Mouse (Mus musculus) midbrain, embryonic 11.5 days (tissue): Measurements from ENCODE around the gene Lrrn2. TPM values are rescaled to one million over a fixed set of nuclear protein-coding genes. Genes with fewer than 3 reads are reported as not detected.

Source experiments
- ATAC-seq: fragments of 200-750 bp; cut with Nextera tagmentation; 2 replicates; pipeline ENCODE4 v1.8.0; 2017; ENCODE audit warnings: moderate TSS enrichment, moderate library complexity; ENCODE audit not compliant: low FRiP score
- DNase-seq: peaks from one replicate; pipeline ENCODE4 v3.0.0; 2015; ENCODE audit warnings: low spot score; ENCODE audit errors: missing footprints
- H3K27ac ChIP-seq: fragments of 300-500 bp; sonication (generic); 2 replicates; pipeline ENCODE4 v1.5.1; 2014; ENCODE audit warnings: low read depth, low read length
- H3K27me3 ChIP-seq: fragments of 300-500 bp; sonication (generic); 2 replicates; pipeline ENCODE4 v1.6.1; 2014; ENCODE audit warnings: mild to moderate bottlenecking, low read length, moderate library complexity, mixed read lengths; ENCODE audit not compliant: control insufficient read depth, insufficient read depth
- H3K36me3 ChIP-seq: fragments of 300-500 bp; sonication (generic); 2 replicates; pipeline ENCODE4 v1.6.1; 2014; ENCODE audit warnings: mild to moderate bottlenecking, low read length, moderate library complexity, mixed read lengths; ENCODE audit not compliant: control insufficient read depth, insufficient read depth
- H3K4me1 ChIP-seq: fragments of 300-500 bp; sonication (generic); 2 replicates; pipeline ENCODE4 v1.6.1; 2014; ENCODE audit warnings: low read length; ENCODE audit not compliant: control insufficient read depth, insufficient read depth
- H3K4me2 ChIP-seq: fragments of 300-500 bp; sonication (generic); 2 replicates; pipeline ENCODE4 v1.6.1; 2014; ENCODE audit warnings: mild to moderate bottlenecking, moderate library complexity
- H3K4me3 ChIP-seq: fragments of 300-500 bp; sonication (generic); 2 replicates; pipeline ENCODE4 v1.5.1; 2014; ENCODE audit warnings: low read depth, low read length
- H3K9ac ChIP-seq: fragments of 300-500 bp; sonication (generic); 2 replicates; pipeline ENCODE4 v1.6.1; 2014; ENCODE audit warnings: low read length
- H3K9me3 ChIP-seq: fragments of 300-500 bp; sonication (generic); 2 replicates; pipeline ENCODE4 v1.6.1; 2016; ENCODE audit warnings: low read length; ENCODE audit not compliant: control insufficient read depth
- WGBS: fragments of 180-500 bp; shearing (Covaris S2); extraction: QIAGEN DNeasy Blood & Tissue Kit; methylation state at CpG from one replicate; pipeline ENCODE4 v1.1.7; 2014; 5-methylcytosine and 5-hydroxymethylcytosine counted together
- polyA plus RNA-seq: library from polyadenylated mRNA; unstranded; fragments of >200 nt; fragmentation: Nextera tagmentation; extraction: Ambion mirVana; gene quantifications from 2 replicates; pipeline ENCODE4 v1.2.1, GENCODE M21; 2014

Lrrn2 gene
- polyA plus RNA-seq, 1 experiment from 2014 or later, result 9.4 TPM

DNA sequence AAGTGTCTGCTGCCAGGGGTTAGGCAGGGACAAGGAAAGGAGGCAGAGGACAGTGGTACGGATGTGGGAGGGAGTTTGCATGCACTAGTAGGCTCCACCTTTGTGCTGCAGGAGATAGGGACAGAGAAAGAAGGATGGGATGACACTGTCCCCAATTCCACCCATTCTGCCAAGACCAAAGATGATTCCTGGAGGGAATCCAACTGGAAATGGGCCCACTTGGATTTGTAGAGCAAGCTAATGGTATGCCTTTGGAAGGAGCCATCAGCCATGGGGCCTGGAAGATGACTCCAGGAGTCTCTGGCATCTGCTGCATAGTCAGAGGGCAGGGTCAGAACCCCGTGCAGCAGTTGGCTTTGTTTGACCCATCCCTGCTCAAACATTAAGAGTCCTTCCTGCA is 52.3 kb downstream of the Lrrn2 start:
- WGBS, result 85% methylated on average over 2 of the region's 2 CpGs
- H3K9ac ChIP-seq, result no peak overlapping the region
- no peak overlapping the region for H3K4me3 ChIP-seq
- no peak overlapping the region for H3K27ac ChIP-seq
- H3K4me1 ChIP-seq, result peaks cover 6% of the 10 kb centered on the region
- no peaks in the 10 kb centered on the region for H3K36me3 ChIP-seq
- H3K9me3 ChIP-seq, result no peaks in the 10 kb centered on the region
- ATAC-seq, result no peak
- H3K4me2 ChIP-seq, result no peak overlapping the region
- no peak for DNase-seq
- no peaks in the 10 kb centered on the region for H3K27me3 ChIP-seq

DNA sequence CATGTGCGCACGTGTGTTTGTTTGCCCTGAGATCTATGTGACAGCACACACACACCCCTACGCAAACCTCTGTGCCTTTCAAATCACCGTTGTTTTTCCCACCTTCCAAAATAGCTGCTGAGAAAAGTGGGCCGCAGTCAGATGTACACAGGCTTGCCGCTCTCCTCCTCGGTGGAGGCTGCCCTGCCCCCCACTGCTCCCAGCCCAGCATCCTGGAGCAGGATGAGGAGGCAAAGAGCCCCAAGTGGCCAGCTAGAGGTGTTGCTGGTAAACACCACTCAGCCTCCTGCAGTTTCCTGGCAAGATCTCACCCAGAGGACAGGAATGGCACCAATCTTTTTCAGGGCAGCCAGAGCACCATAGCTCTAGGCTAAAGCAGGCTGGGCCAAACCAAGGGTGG is 54.8 kb downstream of the Lrrn2 start:
- peaks cover 3% of the 10 kb centered on the region for H3K4me1 ChIP-seq
- no peak overlapping the region for H3K4me3 ChIP-seq
- H3K36me3 ChIP-seq, result no peaks in the 10 kb centered on the region; the same call in 1 of the 2 replicates
- H3K9ac ChIP-seq, result no peak overlapping the region
- 42% methylated on average over 7 of the region's 7 CpGs for WGBS
- H3K9me3 ChIP-seq, result no peaks in the 10 kb centered on the region
- DNase-seq, result peak; percentile 86
- no peak overlapping the region for H3K27ac ChIP-seq
- no peak overlapping the region for H3K4me2 ChIP-seq
- peak; percentile 77; the same call in 1 of the 2 replicates for ATAC-seq
- no peaks in the 10 kb centered on the region for H3K27me3 ChIP-seq

DNA sequence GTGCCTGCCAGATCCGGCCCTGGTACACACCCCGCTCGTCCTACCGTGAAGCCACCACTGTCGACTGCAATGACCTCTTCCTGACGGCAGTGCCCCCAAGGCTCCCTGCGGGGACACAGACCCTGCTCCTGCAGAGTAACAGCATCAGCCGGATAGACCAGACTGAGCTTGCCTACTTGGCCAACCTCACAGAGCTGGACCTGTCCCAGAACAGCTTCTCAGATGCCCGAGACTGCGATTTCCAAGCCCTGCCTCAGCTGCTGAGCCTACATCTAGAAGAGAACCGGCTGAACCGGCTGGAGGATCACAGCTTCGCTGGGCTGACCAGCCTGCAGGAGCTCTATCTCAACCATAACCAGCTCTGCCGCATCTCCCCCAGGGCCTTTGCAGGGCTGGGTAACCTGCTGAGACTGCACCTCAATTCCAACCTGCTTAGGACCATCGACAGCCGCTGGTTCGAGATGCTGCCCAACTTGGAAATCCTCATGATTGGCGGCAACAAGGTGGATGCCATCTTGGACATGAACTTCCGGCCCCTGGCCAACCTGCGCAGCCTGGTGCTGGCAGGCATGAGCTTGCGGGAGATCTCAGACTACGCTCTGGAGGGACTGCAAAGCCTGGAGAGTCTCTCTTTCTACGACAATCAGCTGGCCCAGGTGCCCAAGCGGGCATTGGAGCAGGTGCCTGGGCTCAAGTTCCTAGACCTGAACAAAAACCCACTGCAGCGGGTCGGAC is 57.4 kb downstream of the Lrrn2 start:
- no peaks in the 10 kb centered on the region for H3K9me3 ChIP-seq
- no peak overlapping the region for H3K27ac ChIP-seq
- DNase-seq, result peak; percentile 39
- no peaks in the 10 kb centered on the region for H3K27me3 ChIP-seq
- no peaks in the 10 kb centered on the region; the same call in 1 of the 2 replicates for H3K36me3 ChIP-seq
- no peak overlapping the region for H3K9ac ChIP-seq
- H3K4me2 ChIP-seq, result no peak overlapping the region
- 87% methylated on average over 26 of the region's 26 CpGs for WGBS
- H3K4me1 ChIP-seq, result peaks cover 3% of the 10 kb centered on the region
- ATAC-seq, result no peak
- no peak overlapping the region for H3K4me3 ChIP-seq

DNA sequence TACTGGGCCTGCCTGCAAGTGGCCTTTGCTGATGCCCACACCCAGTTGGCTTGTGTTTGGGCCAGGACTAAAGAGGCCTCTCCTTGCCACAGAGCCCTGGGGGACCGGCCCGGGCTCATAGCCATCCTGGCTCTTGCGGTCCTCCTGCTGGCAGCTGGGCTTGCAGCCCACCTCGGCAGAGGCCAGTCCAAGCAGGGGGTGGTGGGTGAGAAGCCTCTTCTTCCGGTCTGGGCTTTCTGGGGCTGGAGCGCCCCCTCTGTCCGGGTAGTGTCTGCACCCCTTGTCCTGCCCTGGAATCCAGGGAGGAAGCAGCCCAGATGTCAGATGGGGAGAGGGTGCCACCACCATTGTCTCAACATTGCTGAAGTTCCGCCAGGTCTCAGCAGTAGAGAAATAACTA is 58.9 kb downstream of the Lrrn2 start:
- H3K4me2 ChIP-seq, result no peak overlapping the region
- DNase-seq, result peak; percentile 75

DNA sequence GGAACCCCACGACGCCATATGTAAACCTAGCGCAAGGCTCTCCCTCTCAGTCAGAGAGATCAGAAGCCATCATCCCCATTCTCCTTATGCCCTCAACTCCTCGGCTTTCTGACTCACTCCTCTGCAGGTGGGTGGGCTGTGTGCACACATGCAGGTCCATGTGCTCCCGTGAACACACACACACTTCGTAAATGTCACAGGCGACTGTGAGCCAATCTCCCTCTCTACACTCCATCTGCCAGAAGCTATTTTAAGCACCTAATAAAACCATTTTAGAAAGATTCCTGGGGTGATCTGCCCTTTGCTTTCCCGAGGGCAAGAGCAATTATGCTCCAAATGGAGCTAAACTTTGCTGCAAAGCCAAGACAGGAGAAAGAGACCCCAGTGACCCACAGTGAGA is 65.8 kb downstream of the Lrrn2 start:
- Histone ChIP-seq H3K27me3 (no peaks in the 10 kb centered on the region), H3K9me3 (no peaks in the 10 kb centered on the region), H3K4me1 (no peaks in the 10 kb centered on the region), H3K9ac (no peak overlapping the region), H3K27ac (no peak overlapping the region), H3K36me3 (no peaks in the 10 kb centered on the region), H3K4me2 (no peak overlapping the region), H3K4me3 (no peak overlapping the region)
- ATAC-seq (no peak), DNase-seq (no peak)
- 75% methylated on average over 8 of the region's 8 CpGs for WGBS

More for the DNA sequence above, 58.9 kb downstream of the Lrrn2 start:
- no peak overlapping the region for H3K4me3 ChIP-seq
- 82% methylated on average over 8 of the region's 8 CpGs for WGBS
- no peaks in the 10 kb centered on the region for H3K27me3 ChIP-seq
- H3K4me1 ChIP-seq, result peaks cover 3% of the 10 kb centered on the region
- no peak overlapping the region for H3K27ac ChIP-seq
- H3K36me3 ChIP-seq, result no peaks in the 10 kb centered on the region; the same call in 1 of the 2 replicates
- H3K9ac ChIP-seq, result no peak overlapping the region
- ATAC-seq, result no peak
- H3K9me3 ChIP-seq, result no peaks in the 10 kb centered on the region

DNA sequence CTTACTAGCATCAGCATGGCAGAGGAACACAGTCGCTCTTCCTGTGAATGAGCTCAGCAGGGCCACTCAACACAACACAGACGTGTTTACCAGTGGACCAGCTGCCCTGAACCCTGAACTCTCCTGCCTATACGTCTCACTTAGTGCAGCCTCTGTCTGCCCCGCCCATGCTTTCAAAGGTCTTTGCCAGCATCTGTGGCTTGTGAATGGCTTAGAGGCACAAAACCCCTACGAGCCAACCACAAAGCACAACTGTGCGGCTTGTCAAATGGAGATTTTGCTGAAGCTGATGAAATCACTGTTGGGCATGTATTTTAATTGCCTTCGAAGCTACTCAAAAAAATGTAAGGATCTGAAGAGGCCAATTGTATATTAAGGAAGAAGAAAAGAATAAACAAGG is 67.7 kb downstream of the Lrrn2 start:
- no peak overlapping the region for H3K27ac ChIP-seq
- DNase-seq, result no peak
- H3K4me1 ChIP-seq, result no peaks in the 10 kb centered on the region
- ATAC-seq, result no peak
- no peaks in the 10 kb centered on the region for H3K36me3 ChIP-seq
- H3K4me3 ChIP-seq, result no peak overlapping the region
- 45% methylated on average over 7 of the region's 7 CpGs for WGBS
- no peaks in the 10 kb centered on the region for H3K9me3 ChIP-seq
- H3K9ac ChIP-seq, result no peak overlapping the region
- H3K4me2 ChIP-seq, result no peak overlapping the region
- no peaks in the 10 kb centered on the region for H3K27me3 ChIP-seq

DNA sequence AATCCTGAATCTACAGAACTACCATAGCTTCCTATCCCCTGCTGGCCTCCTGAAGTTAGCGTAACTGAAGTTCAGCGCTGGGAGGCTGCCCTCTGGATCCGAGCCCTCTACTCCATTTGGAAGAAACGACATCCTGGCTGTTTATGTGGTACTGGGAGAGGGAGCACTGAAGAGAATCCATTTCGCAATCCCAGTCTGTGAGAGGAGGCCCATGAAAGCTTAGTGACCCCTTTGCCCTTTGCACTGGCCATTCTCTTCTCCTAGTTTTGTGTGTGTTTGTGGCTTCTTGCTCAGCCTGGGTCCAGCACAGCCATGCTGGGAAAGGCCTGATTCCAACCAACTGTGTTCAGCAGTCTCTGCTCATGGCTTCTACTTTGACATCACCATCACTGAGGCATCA is 76.7 kb downstream of the Lrrn2 start:
- no peaks in the 10 kb centered on the region for H3K9me3 ChIP-seq
- H3K36me3 ChIP-seq, result no peaks in the 10 kb centered on the region
- no peak overlapping the region for H3K4me3 ChIP-seq
- no peak overlapping the region for H3K9ac ChIP-seq
- ATAC-seq (no peak), DNase-seq (no peak)
- no peaks in the 10 kb centered on the region for H3K27me3 ChIP-seq
- H3K27ac ChIP-seq, result no peak overlapping the region
- H3K4me1 ChIP-seq, result no peaks in the 10 kb centered on the region
- no peak overlapping the region for H3K4me2 ChIP-seq
- WGBS, result 82% methylated on average over 5 of the region's 5 CpGs

DNA sequence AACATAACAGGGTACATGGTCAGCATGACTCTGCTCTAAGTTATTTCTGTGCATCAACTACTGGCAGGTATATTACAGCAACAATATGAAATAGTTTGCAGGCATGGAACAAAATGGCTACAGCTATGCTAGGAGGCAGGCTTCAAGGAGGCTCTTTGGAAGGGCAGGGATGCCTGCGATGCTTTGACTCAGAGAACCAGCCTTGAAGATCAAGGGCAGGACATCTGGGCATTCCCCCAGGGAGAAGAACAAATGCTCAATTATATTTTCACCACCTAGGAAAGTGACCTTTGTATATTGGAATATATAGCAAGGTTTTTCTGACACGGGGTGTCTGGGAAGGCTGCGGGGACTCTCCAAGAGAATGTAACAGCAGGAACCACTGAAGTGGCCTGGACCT is 81.7 kb downstream of the Lrrn2 start:
- WGBS, result 95% methylated on average over 3 of the region's 3 CpGs
- Histone ChIP-seq H3K27ac (no peak overlapping the region), H3K9ac (no peak overlapping the region), H3K4me2 (no peak overlapping the region), H3K9me3 (no peaks in the 10 kb centered on the region), H3K27me3 (no peaks in the 10 kb centered on the region), H3K36me3 (no peaks in the 10 kb centered on the region), H3K4me1 (no peaks in the 10 kb centered on the region), H3K4me3 (no peak overlapping the region)
- no peak for ATAC-seq
- no peak for DNase-seq

DNA sequence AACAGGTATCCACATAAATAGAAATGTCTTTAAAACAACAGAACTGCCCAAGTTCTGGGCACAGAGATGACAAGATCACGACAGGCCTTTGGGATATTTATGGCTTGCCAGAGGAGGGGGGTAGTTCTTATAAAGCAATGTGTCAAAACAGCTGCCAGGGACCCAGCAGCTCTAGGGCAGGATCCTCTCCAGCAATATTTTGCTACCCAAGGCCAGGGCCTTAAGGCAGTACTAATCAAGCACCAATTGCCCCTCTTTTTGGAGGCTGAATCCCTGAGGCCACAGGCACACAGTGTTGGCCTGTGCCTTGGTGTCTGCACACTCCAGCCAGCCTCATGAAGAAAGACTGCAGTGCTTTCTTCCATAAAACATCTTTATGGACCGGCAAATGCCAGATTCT is 84.0 kb downstream of the Lrrn2 start:
- Histone ChIP-seq H3K9ac (no peak overlapping the region), H3K27me3 (no peaks in the 10 kb centered on the region), H3K9me3 (no peaks in the 10 kb centered on the region), H3K36me3 (no peaks in the 10 kb centered on the region), H3K4me3 (no peak overlapping the region), H3K27ac (no peak overlapping the region), H3K4me2 (no peak overlapping the region), H3K4me1 (no peaks in the 10 kb centered on the region)
- 85% methylated on average over 2 of the region's 2 CpGs for WGBS
- DNase-seq (no peak), ATAC-seq (no peak)
